Mouse (Mus musculus) CH12.LX (cell line): Measurements from ENCODE around the gene Mars2. TPM values are rescaled to one million over a fixed set of nuclear protein-coding genes. Genes with fewer than 3 reads are reported as not detected.

Source experiments
- DNase-seq: peaks from one replicate; pipeline ENCODE4 v3.0.0-alpha.2; 2013; ENCODE audit errors: extremely low read depth
- H3K27ac ChIP-seq: 2 replicates; pipeline ENCODE4 v1.5.1; 2012; ENCODE audit warnings: low read depth, mild to moderate bottlenecking, control low read depth, moderate library complexity; ENCODE audit not compliant: insufficient read depth
- H3K27me3 ChIP-seq: replicated peaks from 2 replicates; pipeline ENCODE3; 2012; ENCODE audit warnings: inconsistent platforms
- H3K36me3 ChIP-seq, 2 experiments: replicated peaks in 1 of 2; 2 replicates each; pipeline versions ENCODE3 to v1.6.1; 2012; ENCODE audit warnings: inconsistent platforms in 1 of 2, low read length in 1 of 2, mild to moderate bottlenecking in 1 of 2, mixed read lengths in 1 of 2, moderate library complexity in 1 of 2; ENCODE audit not compliant: control insufficient read depth in 1 of 2, insufficient read depth in 1 of 2
- H3K4me1 ChIP-seq, 2 experiments: 2 replicates each; pipeline ENCODE4 v1.6.1; 2012; ENCODE audit warnings: inconsistent platforms in 1 of 2, moderate library complexity in 1 of 2; ENCODE audit not compliant: insufficient read depth in 2 of 2, control insufficient read depth in 1 of 2
- H3K4me2 ChIP-seq: 2 replicates; pipeline ENCODE4 v1.6.1; 2012; ENCODE audit warnings: low read depth, mild to moderate bottlenecking, control low read depth; ENCODE audit not compliant: poor library complexity, insufficient read depth, severe bottlenecking
- H3K4me3 ChIP-seq, 3 experiments: fragments of 150-350 bp in 1 of 3; sonication (generic) in 1 of 3; replicated peaks in 1 of 3; 2 replicates each; pipeline versions ENCODE3 to v1.5.1; 2011 to 2012; ENCODE audit warnings: low read depth in 2 of 3, low read length in 2 of 3, mild to moderate bottlenecking in 2 of 3, moderate library complexity in 2 of 3, control low read depth in 1 of 3, improper control_type of control experiment in 1 of 3, inconsistent platforms in 1 of 3, mixed read lengths in 1 of 3; ENCODE audit not compliant: poor library complexity in 1 of 3
- H3K79me2 ChIP-seq: replicated peaks from 2 replicates; pipeline ENCODE4 v1.6.1; 2012; ENCODE audit warnings: mild to moderate bottlenecking, moderate library complexity; ENCODE audit not compliant: control insufficient read depth, poor library complexity, insufficient read depth, severe bottlenecking; ENCODE audit errors: extremely low read depth
- H3K9ac ChIP-seq: 2 replicates; pipeline ENCODE4 v1.6.1; 2012; ENCODE audit warnings: low read depth, mild to moderate bottlenecking, control low read depth, moderate library complexity; ENCODE audit not compliant: insufficient read depth
- H3K9me3 ChIP-seq: replicated peaks from 2 replicates; pipeline ENCODE3; 2012; ENCODE audit warnings: low read length, inconsistent platforms, mixed read lengths
- BHLHE40 ChIP-seq: IDR thresholded peaks from 2 replicates; pipeline ENCODE4 v1.6.1; 2011; ENCODE audit warnings: mild to moderate bottlenecking, low read depth, low read length, improper control_type of control experiment
- CHD2 ChIP-seq: IDR thresholded peaks from 2 replicates; pipeline ENCODE4 v1.6.1; 2011; ENCODE audit warnings: low read length, improper control_type of control experiment
- CTCF ChIP-seq, 2 experiments: IDR thresholded peaks in 1 of 2; conservative IDR thresholded peaks in 1 of 2; 2 replicates each; pipeline ENCODE4 v1.5.1; 2011 to 2012; ENCODE audit warnings: low read depth in 2 of 2, low read length in 2 of 2, improper control_type of control experiment in 1 of 2, inconsistent platforms in 1 of 2, mild to moderate bottlenecking in 1 of 2, moderate library complexity in 1 of 2
- ELF1 ChIP-seq: IDR thresholded peaks from 2 replicates; pipeline ENCODE4 v1.6.1; 2014; ENCODE audit warnings: low read depth, mild to moderate bottlenecking, inconsistent platforms, low read length, improper control_type of control experiment
- EP300 ChIP-seq: IDR thresholded peaks from 2 replicates; pipeline ENCODE4 v1.6.1; 2011; ENCODE audit warnings: low read length, improper control_type of control experiment
- GABPA ChIP-seq: IDR thresholded peaks from 2 replicates; pipeline ENCODE4 v1.6.1; 2012; ENCODE audit warnings: low read depth, low read length, improper control_type of control experiment, inconsistent platforms; ENCODE audit not compliant: insufficient replicate concordance
- HCFC1 ChIP-seq: IDR thresholded peaks from 2 replicates; pipeline ENCODE4 v1.6.1; 2012; ENCODE audit warnings: low read depth, mild to moderate bottlenecking, inconsistent platforms, low read length, improper control_type of control experiment
- IRF4 ChIP-seq: IDR thresholded peaks from 2 replicates; pipeline ENCODE4 v1.6.1; 2014; ENCODE audit warnings: low read depth, mild to moderate bottlenecking, inconsistent platforms, low read length, improper control_type of control experiment
- JUN ChIP-seq: IDR thresholded peaks from 2 replicates; pipeline ENCODE4 v1.6.1; 2011; ENCODE audit warnings: low read depth, mild to moderate bottlenecking, low read length, improper control_type of control experiment, moderate library complexity; ENCODE audit not compliant: insufficient read depth
- JUND ChIP-seq: conservative IDR thresholded peaks from 2 replicates; pipeline ENCODE4 v1.6.1; 2011; ENCODE audit warnings: low read depth, low read length, improper control_type of control experiment
- MAX ChIP-seq: IDR thresholded peaks from 2 replicates; pipeline ENCODE4 v1.6.1; 2011; ENCODE audit warnings: low read length, improper control_type of control experiment
- MAZ ChIP-seq: IDR thresholded peaks from 2 replicates; pipeline ENCODE4 v1.6.1; 2012; ENCODE audit warnings: low read depth, mild to moderate bottlenecking, inconsistent platforms, low read length, improper control_type of control experiment, moderate library complexity
- MXI1 ChIP-seq: IDR thresholded peaks from 2 replicates; pipeline ENCODE4 v1.6.1; 2011; ENCODE audit warnings: mild to moderate bottlenecking, low read depth, low read length, improper control_type of control experiment
- MYC ChIP-seq: IDR thresholded peaks from 2 replicates; pipeline ENCODE4 v1.6.1; 2011; ENCODE audit warnings: low read depth, mild to moderate bottlenecking, improper control_type of control experiment, low read length
- NELFE ChIP-seq: IDR thresholded peaks from 2 replicates; pipeline ENCODE4 v1.6.1; 2011; ENCODE audit warnings: low read depth, low read length, improper control_type of control experiment
- PAX5 ChIP-seq: IDR thresholded peaks from 2 replicates; pipeline ENCODE4 v1.6.1; 2012; ENCODE audit warnings: low read length, inconsistent platforms, mixed read lengths
- POLR2A ChIP-seq: IDR thresholded peaks from 2 replicates; pipeline ENCODE4 v1.6.1; 2011; ENCODE audit warnings: low read depth, mild to moderate bottlenecking, improper control_type of control experiment, low read length
- RAD21 ChIP-seq: IDR thresholded peaks from 2 replicates; pipeline ENCODE4 v1.6.1; 2011; ENCODE audit warnings: low read depth, mild to moderate bottlenecking, low read length, improper control_type of control experiment, moderate library complexity
- SIN3A ChIP-seq: IDR thresholded peaks from 2 replicates; pipeline ENCODE4 v1.6.1; 2012; ENCODE audit warnings: low read length, improper control_type of control experiment, inconsistent platforms
- SMC3 ChIP-seq: IDR thresholded peaks from 2 replicates; pipeline ENCODE4 v1.6.1; 2011; ENCODE audit warnings: low read depth, low read length, improper control_type of control experiment
- TBP ChIP-seq: conservative IDR thresholded peaks from 2 replicates; pipeline ENCODE4 v1.6.1; 2011; ENCODE audit warnings: low read depth, low read length, improper control_type of control experiment
- TCF12 ChIP-seq: IDR thresholded peaks from 2 replicates; pipeline ENCODE4 v1.6.1; 2014; ENCODE audit warnings: low read depth, mild to moderate bottlenecking, inconsistent platforms, low read length, improper control_type of control experiment
- UBTF ChIP-seq: IDR thresholded peaks from 2 replicates; pipeline ENCODE4 v1.6.1; 2012; ENCODE audit warnings: low read depth, mild to moderate bottlenecking, inconsistent platforms, low read length, improper control_type of control experiment, moderate library complexity
- USF1 ChIP-seq: IDR thresholded peaks from 2 replicates; pipeline ENCODE4 v1.6.1; 2014; ENCODE audit warnings: low read depth, mild to moderate bottlenecking, inconsistent platforms, low read length, improper control_type of control experiment
- USF2 ChIP-seq: conservative IDR thresholded peaks from 2 replicates; pipeline ENCODE4 v1.6.1; 2011; ENCODE audit warnings: low read depth, low read length, improper control_type of control experiment
- ZMIZ1 ChIP-seq: IDR thresholded peaks from 2 replicates; pipeline ENCODE4 v1.6.1; 2012; ENCODE audit warnings: low read depth, mild to moderate bottlenecking, inconsistent platforms, low read length, improper control_type of control experiment
- ZNF384 ChIP-seq: IDR thresholded peaks from 2 replicates; pipeline ENCODE4 v1.6.1; 2012; ENCODE audit warnings: low read depth, low read length, improper control_type of control experiment, inconsistent platforms
- dilution Hi-C: fragments of 300-500 bp; cut with MboI; formaldehyde crosslinking; loops from 2 replicates; pipeline ENCODE4 v1.14.3; 2020; ENCODE audit warnings: low sequenced_read_pairs; ENCODE audit not compliant: extremely low pct_unique_long_range_greater_than_20kb, extremely low pct_ligation_motif_present
- in situ Hi-C: fragments of 300-500 bp; cut with MboI; formaldehyde crosslinking; loops from 3 replicates; pipeline ENCODE4 v1.14.3; 2019; ENCODE audit warnings: low sequenced_read_pairs, low pct_ligation_motif_present, low pct_unique_long_range_greater_than_20kb, mixed read lengths
- polyA plus RNA-seq: library from polyadenylated mRNA; unstranded; fragments of >175 nt; gene quantifications from 2 replicates; pipeline ENCODE4 v1.2.1, GENCODE M21; 2012; ENCODE audit warnings: low read depth; ENCODE audit not compliant: insufficient read length
- total RNA-seq, 2 experiments: library from RNA; depleted of rRNA; stranded (reverse); fragments of 300-350 nt in 1 of 2; fragments of >200 nt in 1 of 2; gene quantifications; 2 replicates each; pipeline ENCODE4 v1.2.3; 2012 to 2014

The Mars2 gene
- total and polyA plus RNA-seq, 3 experiments = 3.7 to 5.6 (median 4.5) TPM

GRCm38 (mm10) chr1:55246374-55246773, 9.4 kb downstream of the Mars2 start:
- in situ Hi-C loops (no loop called here), dilution Hi-C loops (no loop called here)
- no peak for DNase-seq
- Histone ChIP-seq H3K4me2 (no peak overlapping the region), H3K27me3 (no peaks in the 10 kb centered on the region), H3K79me2 (peaks cover 16% of the 10 kb centered on the region; the same call in 1 of the 2 replicates), H3K27ac (no peak overlapping the region), H3K36me3 (peaks cover 0 to 23% of the 10 kb centered on the region in 2 experiments), H3K9me3 (peaks cover 2% of the 10 kb centered on the region), H3K4me1 (peaks cover 0 to 17% of the 10 kb centered on the region in 2 experiments; a peak in 2 of 4 replicates), H3K4me3 (no peak overlapping the region), H3K9ac (no peak overlapping the region)
- TF ChIP-seq PAX5 = no peak
- no peak for TF ChIP-seq ZMIZ1
- TF ChIP-seq IRF4 = no peak

DNA sequence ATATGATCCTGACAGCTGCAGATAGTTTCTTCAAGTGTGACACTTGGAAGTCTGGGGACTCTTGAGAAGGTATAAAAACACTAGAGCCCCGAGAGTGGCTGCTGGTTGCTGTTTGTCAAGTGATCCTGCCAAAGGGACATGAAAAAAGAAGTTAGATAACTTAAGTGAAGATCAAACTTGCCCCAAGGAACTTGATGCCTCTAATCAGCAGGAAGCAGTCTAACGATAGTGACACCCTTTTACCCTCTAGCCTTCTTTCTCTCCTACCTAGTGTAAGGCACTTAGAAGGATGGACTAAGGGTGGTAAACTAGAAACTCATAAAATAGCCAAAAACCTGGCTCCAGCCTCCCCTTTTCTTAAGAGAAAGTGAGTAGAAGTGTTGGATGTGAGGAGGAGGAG, 27.4 kb downstream of the Mars2 start:
- TF ChIP-seq USF2 (no peak), TCF12 (no peak), JUN (no peak), ZNF384 (no peak), MYC (no peak), SMC3 (no peak), TBP (no peak), MAX (no peak), POLR2A (no peak)
- in situ Hi-C loops = no loop called here
- H3K36me3 ChIP-seq = no peaks in the 10 kb centered on the region
- H3K79me2 ChIP-seq = no peaks in the 10 kb centered on the region
- H3K9me3 ChIP-seq = no peaks in the 10 kb centered on the region
- H3K4me2 ChIP-seq = no peak overlapping the region
- no peaks in the 10 kb centered on the region for H3K27me3 ChIP-seq
- no peak overlapping the region for H3K9ac ChIP-seq
- no peak overlapping the region for H3K27ac ChIP-seq
- no peaks in the 10 kb centered on the region for H3K4me1 ChIP-seq
- dilution Hi-C loops = no loop called here
- no peak for DNase-seq
- no peak overlapping the region for H3K4me3 ChIP-seq

- H3K79me2 ChIP-seq = no peaks in the 10 kb centered on the region
- H3K36me3 ChIP-seq = no peaks in the 10 kb centered on the region
- no peak overlapping the region for H3K4me2 ChIP-seq
- in situ Hi-C loops = no loop called here
- H3K4me1 ChIP-seq = no peaks in the 10 kb centered on the region
- H3K4me3 ChIP-seq = no peak overlapping the region
- DNase-seq = no peak
- H3K9ac ChIP-seq = no peak overlapping the region
- no peak overlapping the region for H3K27ac ChIP-seq
- dilution Hi-C loops = no loop called here
- no peaks in the 10 kb centered on the region for H3K27me3 ChIP-seq
- H3K9me3 ChIP-seq = no peaks in the 10 kb centered on the region
- TF ChIP-seq CHD2 (no peak), NELFE (no peak), GABPA (no peak), UBTF (no peak), IRF4 (no peak), SMC3 (no peak), SIN3A (no peak), HCFC1 (no peak), MAX (no peak), USF1 (no peak), BHLHE40 (no peak), ELF1 (peak; percentile 50; the same call in 1 of the 2 replicates), MXI1 (no peak), TCF12 (no peak), JUND (no peak), RAD21 (peak; percentile 55), TBP (no peak), ZNF384 (no peak), EP300 (no peak), CTCF (conservative IDR thresholded peaks at IDR 0.05 in 1 of 2, IDR thresholded peaks at IDR 0.05 in 1 of 2; ENCODE audit: low read depth in 2 of 2, low read length in 2 of 2) (peak in 1 of 2 experiments; percentile 51; a peak in 2 of 4 replicates), MAZ (no peak), USF2 (no peak)
Observed at GRCm38 (mm10) chr1:55265447-55265846, 28.5 kb downstream of the Mars2 start.
